ENCODE assay signal across 11 mouse cellular contexts in the genomic region with DNA sequence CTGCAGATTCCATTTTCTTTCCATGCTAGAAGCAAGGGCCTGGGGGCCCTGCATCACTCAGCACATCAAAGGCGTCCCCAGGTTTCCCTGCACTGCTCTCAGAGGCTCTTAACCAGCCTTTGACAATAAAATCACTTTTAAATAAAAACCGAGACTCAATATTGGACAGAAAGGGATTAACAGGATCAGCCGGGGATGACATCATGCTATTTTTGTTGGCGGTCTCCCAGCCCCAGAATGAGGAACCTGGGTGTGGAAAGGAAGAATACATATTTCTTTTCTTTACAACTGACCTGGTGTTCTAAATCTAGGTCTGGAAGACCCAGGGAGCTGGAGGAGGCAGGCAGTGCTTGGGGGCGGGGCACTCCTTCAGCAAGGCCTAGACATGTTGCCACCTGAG. TPM values are rescaled to one million over a fixed set of nuclear protein-coding genes. Genes with fewer than 3 reads are reported as not detected.
A peak's percentile ranks its signal among the peaks of the same experiment; 100 is the strongest.
DNase-seq lines count a peak whose midpoint lies in the region; ATAC-seq and TF ChIP-seq lines count a peak whose summit lies in the region.
"Had no signal": no experiment of that assay in that cellular context is flagged by ENCODE, and none has a peak within 500 bp of the region (broad histone marks: within the 10 kb centered on the region; RNA-seq: fewer than 3 reads in every experiment).

No protein-coding gene starts in this region.

- 0 out of 2 replicates have a peak overlapping the region, but pooled peaks have one; percentile 8 for H3K9ac ChIP-seq in heart, embryonic 13.5 days
- H3K9ac ChIP-seq in stomach, embryonic 16.5 days (ENCODE audit: low read length): no peak overlapping the region; the same call in 1 of the 2 replicates
- H3K9ac ChIP-seq: hindbrain, embryonic 14.5 days; liver, embryonic 12.5 days; neural tube, embryonic 13.5 days had no signal

- intact Hi-C loops in left cerebral cortex, adult 2 months (cut with DNase I): no loop called here

- H3K27ac ChIP-seq in heart, embryonic 13.5 days (replicated peaks): peak overlapping the region; percentile 54
- peak overlapping the region; percentile 36 for H3K27ac ChIP-seq in stomach, embryonic 16.5 days (ENCODE audit: low read length)
- no peak overlapping the region for H3K27ac ChIP-seq in left cerebral cortex, adult 2 months
- H3K27ac ChIP-seq: hindbrain, embryonic 14.5 days; liver, embryonic 12.5 days; neural tube, embryonic 13.5 days had no signal

- DNase-seq in kidney, postnatal 10 days: peak; percentile 25
- no peak for DNase-seq in kidney, postnatal 25 days
- DNase-seq in adrenal gland, postnatal 25 days: peak; percentile 25
- DNase-seq in cerebellum, postnatal 36 days: no peak
- no peak for DNase-seq in left cerebral cortex, adult 2 months (ENCODE audit: extremely low spot score in 1 of 2, low spot score in 2 of 2)
- DNase-seq: kidney, postnatal 36 days had no signal

- ATAC-seq in heart, embryonic 13.5 days (ENCODE audit: extremely low read depth, insufficient number of reproducible peaks, low FRiP score, low TSS enrichment): 0 out of 2 replicates have a peak, but pooled peaks have one; percentile 22
- peak; percentile 55; the same call in 1 of the 2 replicates for ATAC-seq in stomach, embryonic 16.5 days (ENCODE audit: insufficient read depth, low FRiP score)
- ATAC-seq: liver, embryonic 12.5 days had no signal

- H3K4me3 ChIP-seq in heart, embryonic 13.5 days: no peak overlapping the region
- H3K4me3 ChIP-seq in stomach, embryonic 16.5 days (replicated peaks; ENCODE audit: low read length): no peak overlapping the region
- no peak overlapping the region for H3K4me3 ChIP-seq in left cerebral cortex, adult 2 months
- H3K4me3 ChIP-seq: liver, embryonic 12.5 days; neural tube, embryonic 13.5 days had no signal

- 54% methylated on average over 5 of the region's 5 CpGs for WGBS in heart, embryonic 13.5 days
- 34% methylated on average over 5 of the region's 5 CpGs for WGBS in stomach, embryonic 16.5 days

- no peaks in the 10 kb centered on the region for H3K27me3 ChIP-seq in heart, embryonic 13.5 days (replicated peaks)
- H3K27me3 ChIP-seq in stomach, embryonic 16.5 days (ENCODE audit: control insufficient read depth, insufficient read depth, low read length): no peaks in the 10 kb centered on the region
- H3K27me3 ChIP-seq: neural tube, embryonic 13.5 days had no signal

- no peaks in the 10 kb centered on the region for H3K9me3 ChIP-seq in heart, embryonic 13.5 days
- no peaks in the 10 kb centered on the region for H3K9me3 ChIP-seq in stomach, embryonic 16.5 days (replicated peaks; ENCODE audit: control insufficient read depth, low read length)
- H3K9me3 ChIP-seq: liver, embryonic 12.5 days; neural tube, embryonic 13.5 days had no signal

- H3K4me1 ChIP-seq in heart, embryonic 13.5 days: peaks cover 39% of the 10 kb centered on the region
- peaks cover 22% of the 10 kb centered on the region for H3K4me1 ChIP-seq in stomach, embryonic 16.5 days (ENCODE audit: control insufficient read depth, insufficient read depth, low read length)
- H3K4me1 ChIP-seq: neural tube, embryonic 13.5 days had no signal

- H3K4me2 ChIP-seq in heart, embryonic 13.5 days: no peak overlapping the region
- H3K4me2 ChIP-seq in stomach, embryonic 16.5 days (ENCODE audit: low read depth, low read length): no peak overlapping the region
- H3K4me2 ChIP-seq: hindbrain, embryonic 14.5 days; liver, embryonic 12.5 days; neural tube, embryonic 13.5 days had no signal

- H3K36me3 ChIP-seq in heart, embryonic 13.5 days: no peaks in the 10 kb centered on the region
- no peaks in the 10 kb centered on the region for H3K36me3 ChIP-seq in stomach, embryonic 16.5 days (ENCODE audit: control insufficient read depth, insufficient read depth, low read length)
- H3K36me3 ChIP-seq: liver, embryonic 12.5 days; neural tube, embryonic 13.5 days had no signal

- no peak for TF ChIP-seq CTCF in left cerebral cortex, adult 2 months (IDR thresholded peaks at IDR 0.05)

RNA-seq across cellular contexts. Expression of a gene that starts 32.5 kb away (rescaled TPM):
- total RNA-seq in adrenal gland, postnatal 25 days (2021): 166 and 180 TPM in 2 replicates
- polyA plus RNA-seq in heart, embryonic 13.5 days (2015; fragmentation: Nextera tagmentation; extraction: Ambion mirVana): 3,954 and 4,354 TPM in 2 replicates
- polyA plus RNA-seq in stomach, embryonic 16.5 days (2015; fragmentation: Nextera tagmentation; extraction: Ambion mirVana): 1,286 and 1,473 TPM in 2 replicates
- total RNA-seq in left cerebral cortex, adult 2 months (2021): 100 to 1,000 TPM; 223 to 236 TPM

Comparison
In these comparisons a context has a peak if more than half of its experiments do, and no peak if none do; other contexts are left out.
1. DNase-seq: peak in kidney, postnatal 10 days (single experiment) and adrenal gland, postnatal 25 days (single experiment); none in kidney, postnatal 25 days (0 of 2), cerebellum, postnatal 36 days (0 of 2) and left cerebral cortex, adult 2 months (0 of 2).